Mouse (Mus musculus) adipocyte (in vitro differentiated cells): ENCODE data around the gene Sult1d1.
"Not testable (repeated sequence)": the region's sequence is repeated elsewhere in the genome, so short reads cannot be mapped to it uniquely, and the experiment has no call there.

Experiments
- DNase-seq: peaks from one replicate; pipeline ENCODE4 v3.0.0-alpha.2; 2016; ENCODE audit warnings: low spot score

The Sult1d1 gene

DNA sequence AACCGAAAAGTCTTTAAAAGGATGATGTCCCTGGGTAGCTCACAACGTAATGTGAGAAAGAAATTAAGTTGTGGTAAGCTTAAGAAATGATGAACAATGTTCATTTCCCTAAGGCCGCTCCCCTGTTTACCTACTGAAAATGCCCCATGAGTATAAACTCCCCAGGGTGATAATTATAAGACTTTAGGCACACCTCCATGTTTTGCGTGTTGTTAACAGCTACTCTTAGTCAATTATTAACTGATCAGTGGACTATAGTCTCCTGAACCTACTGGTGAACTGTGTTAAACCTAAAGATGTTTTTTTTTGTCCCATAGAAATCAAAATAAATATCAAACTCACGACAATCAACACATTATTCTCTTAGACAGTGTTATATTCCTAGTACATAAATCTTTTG lies at the start of gene Sult1d1:
Gene Sult1d1, minus strand, starts transcription at position 183 of the 400 bp plus-strand sequence.
- no peak for DNase-seq

DNA sequence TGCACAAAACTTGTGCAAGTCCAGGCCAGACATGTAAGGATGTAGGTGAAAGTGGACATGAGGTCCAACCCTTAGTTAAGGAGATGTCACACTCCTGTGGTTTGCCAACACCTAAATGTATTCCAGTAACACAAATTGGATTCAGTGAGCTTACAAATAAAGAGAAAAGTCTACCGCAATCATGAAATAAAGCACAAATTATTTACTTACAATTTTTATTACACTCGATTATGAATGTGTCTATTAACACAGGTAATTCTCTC lies 46.2 kb upstream of the Sult1d1 start:
- no peak for DNase-seq

DNA sequence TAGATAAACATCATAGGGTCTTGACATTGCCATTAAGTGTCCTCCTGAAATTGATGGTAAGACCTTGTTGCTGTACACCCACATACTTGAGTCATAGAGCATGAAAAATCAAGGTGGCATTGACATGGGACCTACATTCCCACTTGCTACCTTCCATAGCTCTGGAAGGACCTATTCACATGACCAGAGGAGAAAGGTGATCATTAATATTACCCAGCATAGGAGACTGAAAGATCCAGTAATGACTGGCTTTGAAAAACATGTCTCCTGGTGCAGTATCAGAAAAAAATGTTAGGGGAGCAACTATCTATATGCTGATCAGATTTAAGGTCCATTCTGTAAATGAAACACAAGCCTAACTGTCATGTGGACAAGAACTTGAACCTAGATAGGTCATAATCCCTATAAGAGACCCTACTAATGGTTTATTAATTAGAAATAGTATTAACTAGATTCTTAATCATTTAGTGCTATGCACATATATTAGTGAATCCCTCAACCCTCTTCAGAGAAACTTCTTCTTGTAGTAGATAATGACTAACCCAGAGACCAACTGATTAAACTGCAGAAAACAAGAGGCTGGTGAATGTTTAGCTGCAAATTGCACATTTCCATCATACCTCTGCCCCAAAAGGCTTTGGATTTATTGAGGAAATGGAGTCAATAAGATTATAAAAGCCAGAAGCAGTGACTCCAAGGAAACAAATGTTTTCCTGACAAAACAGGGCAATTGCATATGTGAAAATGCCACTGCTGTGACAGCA lies 45.7 kb upstream of the Sult1d1 start:
- DNase-seq = no peak

DNA sequence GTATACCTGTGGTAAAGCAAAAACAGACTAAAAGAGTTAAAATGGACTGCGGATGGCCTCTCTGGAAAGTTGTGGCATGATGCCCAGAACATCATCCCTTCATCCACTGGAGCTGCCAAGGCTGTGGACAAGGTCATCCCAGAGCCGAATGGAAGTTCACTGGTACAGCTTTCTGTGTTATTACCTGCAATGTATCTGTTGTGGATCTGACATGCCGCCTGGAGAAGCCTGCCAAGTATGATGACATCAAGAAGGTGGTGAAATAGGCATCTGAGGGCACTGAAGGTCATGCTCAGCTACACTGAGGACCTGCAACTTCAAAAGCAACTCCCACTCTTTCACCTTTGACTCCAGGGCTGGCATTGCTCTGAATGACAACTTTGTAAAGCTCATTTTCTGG lies 32.2 kb upstream of the Sult1d1 start:
- no peak for DNase-seq

DNA sequence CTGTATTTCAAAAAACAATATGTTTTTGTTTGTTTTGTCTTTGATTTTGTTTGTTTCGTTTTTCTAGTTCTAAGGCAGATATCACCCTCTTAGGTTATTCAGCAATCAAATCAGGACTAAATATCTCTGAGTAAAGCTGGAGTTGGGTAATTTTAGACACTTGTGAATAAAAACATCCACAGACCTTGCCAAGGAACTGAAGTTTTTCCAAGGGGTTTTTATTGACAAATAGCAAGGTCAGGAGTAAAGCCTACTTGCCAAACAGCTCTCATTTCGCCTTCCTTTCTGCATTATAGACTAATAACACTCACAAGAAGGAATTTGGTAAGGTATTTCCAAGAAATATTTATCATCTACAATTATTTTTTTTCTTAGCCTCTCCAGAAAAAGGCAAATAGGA lies 29.1 kb upstream of the Sult1d1 start:
- DNase-seq = no peak

DNA sequence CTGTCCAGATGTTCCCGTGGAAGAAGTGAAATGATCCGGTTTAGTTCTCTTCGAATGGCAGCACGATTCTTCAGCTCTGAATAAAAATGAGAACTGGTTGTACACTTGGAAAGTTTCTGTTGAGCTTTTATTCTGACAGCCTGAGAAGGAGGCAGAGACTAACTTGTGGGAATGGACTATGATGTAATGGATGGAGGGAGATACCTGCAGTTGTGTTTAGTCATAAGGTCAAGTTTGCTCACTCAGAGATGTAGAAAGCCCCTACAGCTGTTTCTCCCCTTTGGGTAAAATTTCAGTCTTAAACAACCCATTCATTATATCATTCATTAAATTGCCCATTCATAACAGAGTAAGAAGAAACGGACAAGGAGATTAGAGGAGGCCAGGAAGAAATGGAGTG lies 22.7 kb upstream of the Sult1d1 start, which contains the start of gene Sult1e1:
Gene Sult1e1, minus strand, starts transcription at position 101 of the 400 bp plus-strand sequence.
- no peak for DNase-seq

DNA sequence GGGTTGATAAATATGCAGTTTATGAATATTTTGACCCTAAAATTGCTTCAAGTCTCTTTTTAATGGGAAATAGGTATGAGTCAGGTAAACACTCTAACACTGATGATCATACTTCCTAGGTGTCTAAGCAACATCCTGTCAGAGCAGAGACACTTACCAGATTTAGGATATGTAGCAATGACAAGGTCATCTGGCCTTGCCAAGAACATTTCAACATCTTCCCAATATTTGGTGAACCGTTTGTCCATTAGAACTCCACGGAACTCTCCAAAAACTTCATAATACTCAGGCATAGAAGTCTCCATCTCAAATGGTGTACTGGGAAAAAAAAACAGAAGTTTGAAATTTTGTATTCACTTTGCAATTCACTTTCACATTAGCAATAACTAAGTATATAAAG lies 21.1 kb upstream of the Sult1d1 start:
- no peak for DNase-seq

DNA sequence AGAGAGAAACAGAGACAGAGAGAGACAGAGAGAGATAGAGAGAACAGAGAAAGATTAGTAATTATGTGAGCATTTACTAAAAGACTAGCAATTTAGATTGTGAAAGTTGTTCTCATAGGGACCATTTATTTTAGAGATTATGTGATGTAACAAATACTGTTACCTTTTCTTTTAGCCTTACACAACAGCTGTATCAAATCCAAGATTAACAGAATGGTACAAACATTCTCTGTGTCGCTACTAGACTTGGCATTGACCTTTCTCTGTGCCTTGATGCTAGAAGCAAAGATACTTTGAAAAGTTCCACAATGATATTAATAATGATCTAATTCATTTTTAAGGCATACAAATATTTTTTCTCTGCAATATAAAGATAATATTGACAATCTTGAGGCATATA lies 11.6 kb upstream of the Sult1d1 start:
- no peak for DNase-seq

DNA sequence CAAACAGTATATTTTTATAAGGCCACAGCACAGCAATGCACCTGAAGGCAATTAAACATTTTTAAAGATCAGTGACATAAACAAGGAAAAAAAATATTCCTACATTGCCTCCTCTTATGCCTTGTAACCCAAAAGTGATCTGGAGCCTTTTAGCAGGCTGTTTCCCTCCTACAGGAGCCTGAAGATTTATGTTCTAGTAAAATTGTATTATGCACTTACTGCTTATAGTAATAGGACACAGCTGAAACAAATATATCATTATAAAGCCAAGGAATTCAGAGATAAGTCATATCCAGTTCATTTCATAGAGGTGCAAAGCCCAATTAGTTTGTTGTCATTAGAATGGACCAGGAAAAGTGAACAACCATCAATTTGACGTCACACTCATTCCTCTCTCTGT lies 5.3 kb upstream of the Sult1d1 start:
- no peak for DNase-seq

DNA sequence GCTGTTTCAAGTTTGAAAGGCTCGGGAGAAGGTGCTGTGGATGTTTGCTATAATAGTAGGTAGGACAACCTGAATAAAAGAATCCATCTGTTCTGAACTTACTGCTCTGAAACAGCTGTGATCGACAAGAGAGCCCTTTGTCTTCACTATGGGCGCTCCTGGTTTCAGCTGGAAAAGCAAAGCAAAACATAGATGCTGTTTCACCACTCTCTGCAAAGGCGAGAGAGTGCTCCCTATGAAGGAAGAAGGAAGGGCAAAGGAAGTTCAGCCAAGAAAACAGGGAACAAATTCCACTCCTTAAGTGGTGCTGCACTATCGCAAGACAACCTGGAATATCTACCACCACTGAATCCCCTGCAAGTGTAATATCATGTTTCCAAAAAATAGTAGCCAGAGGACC lies 4.7 kb upstream of the Sult1d1 start:
- DNase-seq = no peak

DNA sequence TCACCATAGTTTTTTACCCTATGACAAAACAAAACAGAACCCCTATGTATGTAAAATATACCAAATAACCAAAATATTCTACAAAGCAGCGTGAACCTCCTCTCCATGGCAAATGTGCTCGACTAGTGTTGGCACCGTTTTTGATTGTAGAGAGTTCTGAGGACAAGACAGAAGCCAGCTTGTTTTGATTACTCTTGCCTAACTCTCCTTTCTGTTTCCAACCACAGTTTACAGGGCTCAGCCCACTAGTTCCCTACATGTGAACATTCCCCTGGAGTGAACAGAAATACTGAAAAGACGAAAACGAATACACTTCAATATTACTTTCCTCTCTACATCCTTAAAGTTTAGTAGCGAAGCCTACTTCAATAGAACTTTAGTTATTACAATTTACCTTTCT lies 4.0 kb upstream of the Sult1d1 start:
- no peak for DNase-seq

DNA sequence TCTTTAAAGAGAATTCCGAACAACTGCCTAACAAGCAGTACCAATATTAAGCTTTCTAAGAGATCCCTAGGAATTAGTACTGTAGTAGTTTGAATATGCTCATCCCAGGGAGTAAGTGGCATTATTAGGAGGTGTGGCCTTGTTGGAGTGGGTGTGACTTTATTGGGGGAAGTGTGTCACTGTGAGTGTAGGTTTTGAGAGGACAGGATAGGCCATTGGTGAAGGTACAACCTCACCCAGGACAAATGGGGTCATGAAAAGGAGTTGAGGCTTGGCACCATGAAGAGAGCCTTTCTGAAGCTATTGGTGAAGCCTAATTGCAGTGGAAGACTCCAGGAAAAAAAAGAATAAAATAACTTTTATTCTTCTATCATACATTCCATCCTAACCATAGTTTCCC lies 1.5 kb downstream of the Sult1d1 start:
- DNase-seq = no peak

DNA sequence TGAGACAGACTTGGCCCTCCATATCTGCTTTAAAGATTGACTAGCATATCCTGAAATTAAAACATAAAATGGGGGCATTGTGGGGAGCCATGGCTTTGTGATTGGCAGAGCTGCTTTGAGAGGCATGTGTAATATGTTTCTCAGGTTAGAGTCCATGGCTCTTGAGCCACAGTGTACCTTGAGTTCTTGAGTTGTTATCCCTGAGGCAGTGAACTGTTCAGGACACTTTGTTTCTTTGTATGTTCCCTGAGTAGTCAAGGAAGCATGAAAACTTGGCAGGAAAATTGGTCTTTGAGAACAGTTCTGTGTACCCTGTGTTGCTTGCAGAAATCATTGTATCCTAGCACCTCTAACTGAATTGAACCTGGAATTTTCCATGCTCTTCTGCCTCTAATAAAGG lies 5.9 kb downstream of the Sult1d1 start:
- no peak for DNase-seq

DNA sequence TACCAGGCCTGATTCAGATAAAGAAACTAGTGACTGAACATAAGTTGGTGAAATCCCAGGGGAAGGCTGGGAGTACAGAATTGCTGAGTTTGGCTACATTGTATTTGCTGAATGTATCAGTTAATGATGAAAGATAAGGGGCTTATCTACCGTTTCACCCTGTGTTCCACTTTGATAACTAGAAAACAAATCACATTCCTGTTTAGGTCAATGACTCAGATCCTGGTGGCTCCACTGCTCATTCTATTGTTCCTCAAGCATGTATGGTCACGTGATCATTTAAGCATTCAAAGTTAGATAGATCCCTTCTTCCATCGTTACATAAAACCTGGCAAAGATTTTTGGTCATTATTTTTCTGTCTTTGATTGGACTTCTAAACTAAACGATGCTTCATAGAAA lies 6.3 kb downstream of the Sult1d1 start:
- DNase-seq = no peak

DNA sequence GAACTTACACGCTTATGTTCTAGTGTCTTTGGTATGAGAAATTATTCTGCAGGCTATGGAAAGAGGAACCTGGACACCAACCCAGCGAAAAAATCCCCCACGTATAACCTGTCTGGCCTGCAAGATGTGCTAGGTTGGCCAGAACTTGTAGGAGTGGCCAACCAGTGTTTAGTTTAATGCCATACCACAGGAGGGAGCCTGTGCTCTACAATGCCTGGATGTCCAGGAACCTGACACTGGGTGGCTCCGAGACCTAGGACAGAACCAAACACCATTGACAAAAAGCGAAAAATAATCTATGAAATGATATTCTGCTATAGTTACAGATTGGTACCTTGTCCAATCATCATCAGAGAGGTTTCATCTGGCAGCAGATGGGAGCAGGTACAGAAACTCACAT lies 8.7 kb downstream of the Sult1d1 start:
- no peak for DNase-seq

DNA sequence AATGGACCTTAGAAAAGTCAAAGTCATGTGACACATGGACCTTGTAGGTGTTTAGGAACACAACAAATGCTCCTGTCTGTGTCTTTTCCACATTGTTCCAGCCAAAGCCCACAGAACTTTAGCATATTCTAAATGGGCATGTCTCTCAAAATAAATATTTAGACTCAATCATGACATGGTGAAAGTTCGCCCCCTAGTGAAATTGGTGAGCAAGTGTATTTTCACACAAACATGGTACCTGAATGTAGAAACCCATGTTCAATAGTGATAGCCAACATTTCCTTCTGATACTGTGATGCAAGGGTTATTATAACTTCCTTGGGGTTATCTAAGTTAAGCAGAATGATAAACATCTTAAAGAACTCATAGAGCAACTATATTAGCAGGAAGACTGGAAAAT lies 17.9 kb downstream of the Sult1d1 start:
- DNase-seq = no peak

DNA sequence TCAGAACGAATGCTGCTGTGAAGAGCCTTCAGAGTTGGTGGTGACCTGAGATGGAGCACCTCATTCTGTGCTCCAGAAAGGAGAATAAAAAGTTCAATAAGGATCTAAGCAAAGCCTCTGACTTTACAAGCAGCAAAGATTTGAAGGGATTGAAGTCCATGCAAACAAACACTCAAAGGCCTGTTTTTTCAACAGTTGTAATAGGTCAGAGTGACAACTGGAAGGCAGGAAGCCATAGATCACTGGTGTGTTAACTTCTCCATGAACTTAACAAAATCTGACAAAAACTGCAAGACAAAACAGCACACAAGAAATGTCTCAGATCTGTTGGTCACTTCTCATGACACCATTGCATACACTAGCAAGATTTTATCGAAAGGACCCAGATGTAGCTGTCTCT lies 30.7 kb downstream of the Sult1d1 start, which contains the start of gene Sult1b1:
Gene Sult1b1, minus strand, starts transcription at position 85 of the 400 bp plus-strand sequence.
- DNase-seq = no peak

DNA sequence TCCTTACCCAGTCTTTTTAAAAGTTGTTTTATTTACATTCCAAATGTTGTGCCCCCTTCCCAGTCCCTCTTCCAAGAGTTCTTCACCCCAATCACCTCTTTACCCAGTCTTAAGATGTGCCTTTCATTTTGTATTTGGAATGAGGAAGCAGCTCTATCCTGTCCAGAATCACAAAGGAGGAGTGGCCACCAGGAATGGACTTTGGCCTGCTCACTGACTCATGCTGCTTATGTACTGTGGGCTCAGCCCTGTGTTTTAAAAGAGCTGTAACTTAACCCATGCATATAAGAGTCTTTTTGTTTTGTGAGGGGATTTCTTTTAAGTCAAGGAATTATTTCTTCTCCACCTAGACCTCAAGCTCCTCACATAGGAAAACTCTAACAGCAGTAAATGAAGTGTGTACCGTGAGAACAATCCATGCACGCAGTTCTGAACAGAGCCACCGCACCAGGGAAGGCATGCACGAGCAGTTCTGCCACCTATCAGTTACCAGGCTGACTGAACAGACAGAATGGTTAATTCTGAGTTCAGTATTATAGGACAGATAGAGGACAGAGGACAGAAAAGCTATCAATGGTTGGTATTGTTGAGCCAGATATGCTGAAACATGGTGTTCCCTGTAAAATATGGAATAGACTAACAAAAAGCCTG lies 32.7 kb downstream of the Sult1d1 start:
- no peak for DNase-seq

DNA sequence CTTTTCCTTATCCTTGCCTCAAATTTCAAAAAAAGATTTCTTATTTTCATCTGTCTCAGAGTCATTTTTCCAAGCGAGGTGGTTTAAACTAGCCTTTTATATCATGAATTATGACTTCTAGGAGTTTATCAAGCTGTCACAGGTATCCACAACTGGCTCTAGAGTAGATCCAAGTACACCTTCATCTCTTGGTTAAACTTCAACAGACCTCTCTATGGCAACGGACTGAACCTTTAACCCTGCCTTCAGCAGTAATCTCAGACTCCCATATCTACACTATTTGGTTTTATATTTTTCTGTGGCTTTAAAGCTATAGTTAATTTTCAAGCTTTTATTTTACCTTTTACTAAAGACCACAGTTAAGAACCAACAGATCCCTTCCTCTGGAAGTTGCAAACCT lies 36.5 kb downstream of the Sult1d1 start:
- DNase-seq = no peak

DNA sequence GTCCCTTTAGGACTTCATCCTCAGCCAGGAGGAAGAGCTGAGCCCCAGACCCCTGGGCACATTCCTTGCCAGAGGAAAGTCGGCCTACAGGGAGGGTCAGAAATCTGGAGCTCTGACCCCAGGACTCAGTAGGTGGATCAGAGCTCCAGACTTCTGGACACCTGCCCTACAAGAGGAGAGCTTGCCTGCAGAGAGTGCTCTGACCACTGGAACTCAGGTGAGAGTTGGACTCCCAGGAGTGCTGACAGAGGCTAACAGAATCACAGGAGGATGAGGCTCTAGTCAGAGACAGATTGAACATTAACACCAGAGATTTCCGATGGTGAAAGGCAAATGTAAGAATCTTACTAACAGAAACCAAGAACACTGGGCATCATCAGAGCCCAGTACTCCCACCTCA lies 45.3 kb downstream of the Sult1d1 start:
- not testable (repeated sequence) for DNase-seq

DNA sequence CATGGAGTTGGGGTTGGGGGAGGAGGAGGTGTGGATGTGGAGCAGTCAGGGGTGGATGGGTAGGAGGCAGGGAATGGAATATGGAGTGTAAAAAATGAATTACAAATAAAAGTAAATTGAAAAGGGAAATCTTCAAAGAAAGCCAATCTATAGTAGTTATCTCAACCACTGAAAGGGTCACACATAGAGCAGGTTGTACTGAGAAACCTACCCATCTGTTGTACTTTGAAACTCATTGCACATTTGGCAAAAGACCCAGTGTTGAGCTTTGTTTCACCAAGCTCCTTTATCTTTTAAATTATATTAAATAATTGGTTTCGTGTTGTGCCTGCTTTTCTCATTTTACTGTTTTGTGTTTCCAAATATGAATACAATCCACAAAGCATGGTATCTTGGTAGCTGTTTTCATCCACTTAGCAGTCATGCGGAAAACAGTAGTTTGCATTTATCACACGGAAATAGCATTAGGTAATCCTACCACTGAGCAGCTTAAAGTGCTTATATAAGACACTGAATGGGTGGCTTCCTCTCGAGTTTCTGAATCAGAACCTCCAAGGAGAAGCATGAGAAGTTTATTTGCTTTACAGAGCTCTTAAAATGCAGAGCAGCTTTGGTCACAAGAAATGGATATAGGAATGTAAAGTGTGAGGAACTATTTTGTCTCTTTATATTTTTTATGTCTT lies 62.9 kb downstream of the Sult1d1 start:
- no peak for DNase-seq
